Mouse (Mus musculus) MEL (cell line): Measurements from ENCODE around the gene Cxcl5.

Experiments
- CHD1 ChIP-seq: IDR thresholded peaks from 2 replicates; pipeline ENCODE4 v1.6.1; 2012; ENCODE audit warnings: low read depth, mild to moderate bottlenecking, inconsistent platforms, low read length, improper control_type of control experiment
- CTCF ChIP-seq, 3 experiments: IDR thresholded peaks in 2 of 3; conservative IDR thresholded peaks in 1 of 3; 2 replicates each; pipeline ENCODE4 v1.5.1; 2011 to 2012; ENCODE audit warnings: low read length in 3 of 3, low read depth in 2 of 3, mild to moderate bottlenecking in 2 of 3, improper control_type of control experiment in 1 of 3, inconsistent platforms in 1 of 3, mixed read lengths in 1 of 3, moderate library complexity in 1 of 3; ENCODE audit not compliant: control insufficient read depth in 1 of 3, insufficient read depth in 1 of 3, poor library complexity in 1 of 3, severe bottlenecking in 1 of 3
- GATA1 ChIP-seq: IDR thresholded peaks from 2 replicates; pipeline ENCODE4 v1.6.1; 2011; ENCODE audit warnings: low read depth, low read length, improper control_type of control experiment
- HCFC1 ChIP-seq: IDR thresholded peaks from 2 replicates; pipeline ENCODE4 v1.6.1; 2012; ENCODE audit warnings: low read depth, mild to moderate bottlenecking, inconsistent platforms, low read length, improper control_type of control experiment, moderate library complexity
- MXI1 ChIP-seq: IDR thresholded peaks from 2 replicates; pipeline ENCODE4 v1.6.1; 2011; ENCODE audit warnings: mild to moderate bottlenecking, low read depth, low read length, improper control_type of control experiment
- POLR2A ChIP-seq, 2 experiments: IDR thresholded peaks; 2 replicates each; pipeline ENCODE4 v1.6.1; 2011 to 2012; ENCODE audit warnings: low read length in 2 of 2, mild to moderate bottlenecking in 2 of 2, control low read depth in 1 of 2, improper control_type of control experiment in 1 of 2, low read depth in 1 of 2, moderate library complexity in 1 of 2; ENCODE audit not compliant: control insufficient read depth in 1 of 2, insufficient read depth in 1 of 2, poor library complexity in 1 of 2
- POLR2AphosphoS2 ChIP-seq: IDR thresholded peaks from 2 replicates; pipeline ENCODE4 v1.6.1; 2011; ENCODE audit warnings: low read length, improper control_type of control experiment
- POLR2AphosphoS5 ChIP-seq: IDR thresholded peaks from 2 replicates; pipeline ENCODE4 v1.6.1; 2012; ENCODE audit warnings: low read depth, borderline replicate concordance, mild to moderate bottlenecking, inconsistent platforms, low read length, moderate library complexity, mixed read lengths
- RAD21 ChIP-seq: IDR thresholded peaks from 2 replicates; pipeline ENCODE4 v1.6.1; 2011; ENCODE audit warnings: mild to moderate bottlenecking, low read depth, low read length, improper control_type of control experiment
- SMC3 ChIP-seq: IDR thresholded peaks from 2 replicates; pipeline ENCODE4 v1.6.1; 2011; ENCODE audit warnings: low read depth, low read length, improper control_type of control experiment
- TBP ChIP-seq: IDR thresholded peaks from 2 replicates; pipeline ENCODE4 v1.8.0; 2011; ENCODE audit warnings: low read depth, low read length, improper control_type of control experiment
- UBTF ChIP-seq: IDR thresholded peaks from 2 replicates; pipeline ENCODE4 v1.6.1; 2012; ENCODE audit warnings: low read depth, mild to moderate bottlenecking, inconsistent platforms, low read length, improper control_type of control experiment, moderate library complexity, borderline replicate concordance; ENCODE audit not compliant: insufficient read depth
- ZNF384 ChIP-seq: IDR thresholded peaks from 2 replicates; pipeline ENCODE4 v1.6.1; 2012; ENCODE audit warnings: low read depth, mild to moderate bottlenecking, inconsistent platforms, low read length, improper control_type of control experiment

GRCm38 (mm10) chr5:90760844-90761243 lies 1.7 kb downstream of the Cxcl5 start:
- no peak for TF ChIP-seq MXI1
- no peak for TF ChIP-seq HCFC1
- no peak for TF ChIP-seq CTCF (IDR thresholded peaks at IDR 0.05 in 2 of 3, conservative IDR thresholded peaks at IDR 0.05 in 1 of 3; ENCODE audit: control insufficient read depth in 1 of 3, insufficient read depth in 1 of 3, low read depth in 2 of 3, low read length in 3 of 3, poor library complexity in 1 of 3, severe bottlenecking in 1 of 3)
- no peak for TF ChIP-seq RAD21
- no peak for TF ChIP-seq POLR2AphosphoS2
- no peak for TF ChIP-seq GATA1
- no peak for TF ChIP-seq POLR2AphosphoS5
- TF ChIP-seq TBP, result no peak
- no peak for TF ChIP-seq CHD1
- TF ChIP-seq POLR2A (IDR thresholded peaks at IDR 0.05; ENCODE audit: control insufficient read depth in 1 of 2, insufficient read depth in 1 of 2, low read depth in 1 of 2, low read length in 2 of 2, poor library complexity in 1 of 2), result no peak
- no peak for TF ChIP-seq SMC3
- no peak for TF ChIP-seq UBTF
- TF ChIP-seq ZNF384, result no peak
